Mouse (Mus musculus): ENCODE measurements around the gene Scarb2. TPM values are rescaled to one million over a fixed set of nuclear protein-coding genes. Genes with fewer than 3 reads are reported as not detected.

Gene Scarb2
- total RNA-seq, 2 experiments from 2014 or later: 19.0 to 58.0 TPM

DNA sequence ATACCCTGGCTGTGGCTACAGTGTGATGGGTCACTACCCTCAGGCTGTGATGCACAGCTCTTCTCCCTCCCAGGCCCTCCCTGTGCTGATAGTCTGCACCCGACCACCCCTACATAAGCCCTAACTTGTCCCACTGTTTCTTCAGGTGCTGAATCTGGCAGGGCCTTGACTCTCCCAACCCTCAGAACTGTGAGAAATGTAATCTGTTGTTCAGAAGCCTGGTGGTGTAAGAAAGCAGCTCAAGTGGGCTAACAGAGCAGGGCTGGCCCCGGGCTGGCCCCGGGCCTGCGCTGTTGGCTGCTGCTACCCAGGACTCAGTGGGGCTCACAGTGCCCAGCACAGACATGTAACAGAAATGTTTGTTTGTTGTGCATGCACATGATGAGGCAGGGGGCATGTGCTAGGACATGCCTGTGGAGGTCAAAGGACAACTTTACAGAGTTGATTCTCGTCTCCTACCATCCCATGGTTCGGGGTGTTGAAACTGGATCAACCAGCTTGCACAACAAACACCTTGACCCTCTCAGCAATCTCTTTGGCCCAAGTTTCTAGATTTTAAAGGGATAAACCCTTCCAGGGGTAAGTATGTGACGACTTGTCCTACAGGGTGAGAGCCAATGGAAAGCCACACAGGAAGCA, 10.7 kb downstream of the Scarb2 start:
- no peak for ATAC-seq (replicated peaks; ENCODE audit: low FRiP score, low TSS enrichment, poor library complexity, severe bottlenecking)

DNA sequence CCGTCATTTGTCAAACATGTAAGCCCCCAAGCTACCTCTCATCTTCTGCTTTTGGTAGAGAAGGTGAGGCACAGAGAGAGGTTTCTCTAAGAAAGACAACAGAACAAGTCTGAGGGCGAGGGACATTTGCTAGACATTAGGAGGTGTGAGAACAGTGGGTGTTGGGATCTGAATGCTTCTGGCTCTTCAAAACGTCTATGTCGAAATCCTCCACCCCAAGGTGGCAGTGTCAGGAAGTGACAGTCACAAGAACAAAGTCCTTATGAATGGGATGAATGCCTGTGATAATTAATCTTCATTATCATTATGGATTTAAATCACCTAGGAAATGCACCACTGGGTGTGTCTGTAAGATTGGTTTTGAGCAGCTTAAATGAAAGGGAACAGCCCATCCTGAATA, 11.3 kb downstream of the Scarb2 start:
- no peak for ATAC-seq (replicated peaks; ENCODE audit: low FRiP score, low TSS enrichment, poor library complexity, severe bottlenecking)

DNA sequence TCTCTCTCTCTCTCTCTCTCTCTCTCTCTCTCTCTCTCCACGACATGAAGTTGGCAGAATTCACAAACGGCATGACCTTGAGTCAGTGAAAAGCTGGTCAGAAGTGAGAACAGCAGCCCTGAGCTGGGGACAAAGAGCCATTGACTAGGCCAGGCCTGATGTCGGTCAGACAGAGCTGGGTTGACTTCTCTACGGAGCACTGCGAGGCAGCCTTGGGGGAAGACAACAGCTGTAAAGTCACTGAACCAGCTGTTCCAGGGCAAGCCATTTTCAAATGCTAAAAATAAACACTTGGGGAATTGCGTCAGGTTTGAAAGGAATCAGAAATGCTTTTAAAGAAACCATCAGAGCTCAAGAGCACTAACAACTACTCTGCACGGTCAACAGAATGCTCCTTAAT, 13.2 kb downstream of the Scarb2 start:
- ATAC-seq (replicated peaks; ENCODE audit: low FRiP score, low TSS enrichment, poor library complexity, severe bottlenecking): no peak

DNA sequence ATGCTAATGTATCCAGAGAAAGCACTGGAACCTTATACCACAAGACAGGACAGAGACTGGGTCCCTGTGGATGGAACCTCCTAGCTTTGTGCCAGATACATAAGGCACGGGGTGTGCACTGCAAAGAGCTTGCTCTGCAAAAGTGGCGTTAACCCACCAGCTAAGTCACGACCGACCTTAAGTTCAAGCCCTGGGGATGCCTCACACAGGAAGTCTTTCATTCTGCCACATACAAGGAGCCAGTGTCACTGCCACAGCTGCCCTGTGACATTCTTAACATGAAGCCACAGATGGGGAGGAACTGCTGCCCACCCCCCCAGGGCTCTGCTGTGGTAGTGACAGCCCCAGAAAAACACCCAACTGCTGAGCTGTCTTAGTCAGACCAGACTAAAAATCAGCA, 15.9 kb downstream of the Scarb2 start:
- peak; percentile 38 for ATAC-seq (replicated peaks; ENCODE audit: low FRiP score, low TSS enrichment, poor library complexity, severe bottlenecking)

DNA sequence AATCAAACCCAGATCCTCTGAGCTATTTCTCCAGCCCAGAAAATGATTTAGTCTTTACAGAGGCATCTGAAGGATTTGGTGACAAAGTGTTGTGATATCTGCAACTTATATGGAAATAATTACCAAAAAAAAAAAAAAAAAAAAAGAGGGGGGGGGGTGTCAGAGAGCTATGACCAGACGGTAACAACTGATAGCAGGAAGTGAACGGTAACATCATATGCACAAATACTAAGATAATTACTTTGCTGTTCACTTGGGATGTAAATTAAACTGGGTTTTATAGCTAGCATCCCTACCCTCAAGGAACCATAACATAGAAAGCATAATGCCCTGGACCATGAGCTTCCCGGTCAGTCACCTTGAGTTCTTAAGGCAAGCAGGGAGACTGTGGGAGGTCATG, 16.3 kb downstream of the Scarb2 start:
- ATAC-seq (replicated peaks; ENCODE audit: low FRiP score, low TSS enrichment, poor library complexity, severe bottlenecking): peak; percentile 24; the same call in 1 of the 2 replicates

DNA sequence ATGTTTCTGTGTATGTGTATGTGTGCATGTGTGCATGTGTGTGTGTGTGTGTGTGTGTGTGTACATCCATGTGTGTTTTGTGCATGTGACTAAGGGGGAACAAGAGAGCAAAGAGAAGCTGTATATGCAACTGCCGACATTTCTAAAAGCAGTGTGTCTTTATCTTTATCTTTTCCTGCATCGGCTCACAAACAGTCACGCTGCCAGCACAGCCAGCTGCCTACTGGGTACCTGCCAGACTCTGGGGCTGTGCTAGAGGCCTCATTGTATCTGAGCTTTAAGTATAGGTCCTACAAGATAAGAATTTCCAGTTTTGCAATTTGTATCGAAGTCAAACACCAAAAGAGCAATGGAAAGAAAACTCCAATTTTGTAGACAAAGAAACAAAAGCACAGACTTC, 17.1 kb downstream of the Scarb2 start:
- peak; percentile 78 for ATAC-seq (replicated peaks; ENCODE audit: low FRiP score, low TSS enrichment, poor library complexity, severe bottlenecking)

DNA sequence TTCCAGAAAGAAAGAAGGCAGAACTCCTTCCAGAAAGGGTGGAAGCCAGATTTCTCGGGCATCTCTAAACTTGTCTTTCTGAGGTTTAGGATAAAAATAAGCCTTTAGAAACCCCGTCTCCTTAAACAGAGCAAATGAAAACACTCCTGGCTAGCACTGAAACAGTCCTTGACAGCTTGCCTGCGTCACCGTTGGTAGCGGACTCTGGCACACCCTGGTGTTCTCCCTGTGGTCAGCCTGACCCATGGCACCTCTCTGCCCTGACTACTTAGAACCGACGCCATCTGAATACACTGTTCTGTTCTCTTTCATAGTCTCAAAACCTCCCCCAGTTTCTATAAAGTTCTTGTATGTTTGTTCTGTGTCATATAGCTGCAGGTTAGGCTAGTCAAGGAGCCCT, 17.7 kb downstream of the Scarb2 start:
- no peak; the same call in 1 of the 2 replicates for ATAC-seq (replicated peaks; ENCODE audit: low FRiP score, low TSS enrichment, poor library complexity, severe bottlenecking)

DNA sequence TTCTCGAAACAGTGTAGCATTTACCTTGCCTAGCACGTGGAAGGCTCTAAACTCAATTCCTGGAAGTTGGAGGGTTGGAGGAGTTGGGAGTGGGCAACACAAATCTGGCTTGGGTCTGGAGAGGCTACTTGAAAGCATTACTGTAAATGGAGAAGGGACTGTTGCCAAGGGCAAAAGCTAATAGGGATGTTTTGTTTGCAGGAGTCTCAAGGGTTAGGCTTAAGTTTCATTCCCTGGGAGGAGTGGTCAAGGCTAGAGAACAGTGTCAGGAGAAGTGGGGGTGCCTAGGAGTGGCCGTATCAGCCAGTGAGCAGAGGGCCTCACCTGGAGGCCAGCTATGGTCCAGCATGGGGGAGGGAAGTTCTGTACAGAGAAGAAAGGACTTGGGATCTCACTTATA, 18.2 kb downstream of the Scarb2 start:
- no peak for ATAC-seq (replicated peaks; ENCODE audit: low FRiP score, low TSS enrichment, poor library complexity, severe bottlenecking)

DNA sequence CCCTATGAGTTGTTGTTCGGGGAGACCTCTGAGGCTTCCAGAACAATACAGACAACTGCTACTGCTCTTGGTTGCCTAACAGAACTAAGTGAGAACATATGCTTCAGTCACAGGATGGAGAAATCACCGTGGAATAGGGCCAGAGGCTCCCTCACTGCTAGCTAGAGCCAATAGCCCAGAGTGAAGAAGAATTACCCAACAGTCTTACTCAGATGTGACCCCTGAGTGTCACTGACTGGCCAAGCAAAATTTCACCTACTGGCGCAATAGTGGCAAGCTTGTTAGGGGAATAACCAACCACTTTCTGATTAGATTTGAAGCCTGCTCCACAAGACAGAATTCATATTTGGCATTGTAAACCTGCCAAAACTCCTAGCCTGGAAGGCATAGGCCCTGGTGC, 19.9 kb downstream of the Scarb2 start:
- ATAC-seq (replicated peaks; ENCODE audit: low FRiP score, low TSS enrichment, poor library complexity, severe bottlenecking): no peak

DNA sequence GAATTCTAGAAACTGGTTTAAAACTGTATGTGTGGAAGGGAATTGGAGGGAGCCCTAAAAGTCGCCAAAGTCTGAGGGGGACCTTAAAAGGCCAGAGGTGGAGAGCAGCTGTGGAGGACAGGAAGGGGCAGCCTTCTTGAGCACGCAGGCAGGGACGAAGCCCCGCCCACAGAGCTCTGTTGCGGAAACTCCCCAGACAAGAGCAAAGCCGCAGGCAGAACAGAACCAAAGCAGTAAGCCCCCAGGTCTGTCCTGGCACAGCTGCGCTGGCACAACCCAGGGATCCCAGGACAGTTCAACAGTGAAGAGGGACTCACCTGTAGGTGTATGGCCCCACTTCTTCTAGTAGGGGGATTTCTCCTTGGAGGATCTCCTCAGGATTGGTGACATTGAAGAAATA, 21.8 kb downstream of the Scarb2 start:
- ATAC-seq (replicated peaks; ENCODE audit: low FRiP score, low TSS enrichment, poor library complexity, severe bottlenecking): peak; percentile 56; the same call in 1 of the 2 replicates

DNA sequence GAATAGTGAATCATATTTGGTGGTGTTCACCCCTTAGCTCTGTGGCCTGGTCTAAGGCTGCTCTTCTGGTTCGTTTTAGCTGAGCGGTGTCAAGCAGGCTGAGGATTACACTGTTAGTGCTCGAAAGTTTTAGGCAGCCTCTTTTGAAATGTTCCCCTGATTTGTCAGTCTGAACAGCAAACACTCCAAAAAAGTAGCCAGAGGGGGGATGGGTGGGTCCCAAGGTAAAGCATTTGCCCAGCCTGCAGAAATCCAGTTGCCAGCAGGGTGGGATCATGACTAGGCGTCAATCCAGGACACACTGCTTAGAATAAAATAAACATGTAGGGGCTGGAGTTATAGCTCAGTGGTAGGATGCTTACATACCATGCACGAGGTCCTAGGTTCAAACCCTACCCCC, 33.8 kb downstream of the Scarb2 start:
- no peak for ATAC-seq (replicated peaks; ENCODE audit: low FRiP score, low TSS enrichment, poor library complexity, severe bottlenecking)

DNA sequence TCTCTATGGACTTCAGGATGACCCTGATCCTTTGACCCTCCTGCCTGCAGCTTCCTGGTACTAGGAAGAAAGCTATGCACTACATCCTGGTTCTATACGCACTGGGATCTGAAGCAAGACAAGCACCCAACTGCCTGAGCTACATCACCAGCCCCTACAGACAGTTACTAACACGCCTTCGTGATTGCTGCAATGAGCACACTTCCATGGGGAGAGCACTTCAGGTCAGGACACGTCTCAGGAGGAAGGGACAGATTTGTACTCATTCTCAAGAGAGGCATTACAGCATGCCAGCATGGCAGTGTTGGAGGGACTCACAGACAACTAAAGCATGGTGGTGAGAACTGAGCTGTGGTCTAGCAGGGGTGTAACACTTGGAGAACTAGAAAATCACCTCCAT, 35.1 kb downstream of the Scarb2 start:
- no peak for ATAC-seq (replicated peaks; ENCODE audit: low FRiP score, low TSS enrichment, poor library complexity, severe bottlenecking)

DNA sequence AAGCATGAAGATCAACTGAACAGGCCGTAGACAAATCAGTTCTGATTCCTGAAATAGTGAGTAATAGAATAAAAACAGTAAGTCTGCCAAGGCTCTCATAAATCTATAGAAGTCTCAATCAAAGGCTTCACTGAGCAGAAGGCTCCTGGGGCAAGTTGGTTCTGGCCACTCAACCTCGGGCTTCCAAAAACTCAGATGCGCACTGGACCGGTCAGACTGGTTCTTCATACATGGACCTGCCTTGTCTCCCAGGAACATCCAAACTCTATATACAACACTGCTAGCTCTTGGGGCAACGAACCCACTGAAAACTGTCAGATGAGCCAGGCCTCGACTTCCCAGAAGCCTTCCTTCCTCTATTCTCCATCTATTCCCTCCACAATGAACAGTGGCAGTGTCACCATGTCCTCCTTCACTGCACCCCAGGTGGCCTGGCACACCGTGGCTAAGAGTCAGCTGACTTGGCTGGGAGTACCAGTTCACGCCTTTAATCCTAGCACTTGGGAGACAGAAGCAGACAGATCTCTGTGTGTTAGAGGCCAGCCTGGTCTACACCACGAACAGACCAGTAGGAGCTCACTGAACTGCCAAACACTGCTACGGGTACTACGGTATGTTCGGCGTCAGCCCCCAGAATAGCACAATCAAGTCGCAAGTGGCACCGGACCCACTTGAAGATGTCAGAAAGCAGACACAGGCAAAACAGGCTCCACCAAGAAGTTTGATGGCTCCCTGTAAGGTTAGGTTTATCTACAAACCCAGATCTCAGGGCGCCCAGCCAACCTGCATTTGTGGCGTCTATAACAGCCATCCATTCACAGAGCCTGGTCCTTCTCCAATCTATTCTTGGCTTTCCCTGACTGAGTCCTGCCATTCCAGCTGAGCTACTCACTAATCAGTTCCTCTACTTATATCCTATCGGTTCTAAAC, 37.2 kb downstream of the Scarb2 start:
- ATAC-seq (replicated peaks; ENCODE audit: low FRiP score, low TSS enrichment, poor library complexity, severe bottlenecking): peak; percentile 71

DNA sequence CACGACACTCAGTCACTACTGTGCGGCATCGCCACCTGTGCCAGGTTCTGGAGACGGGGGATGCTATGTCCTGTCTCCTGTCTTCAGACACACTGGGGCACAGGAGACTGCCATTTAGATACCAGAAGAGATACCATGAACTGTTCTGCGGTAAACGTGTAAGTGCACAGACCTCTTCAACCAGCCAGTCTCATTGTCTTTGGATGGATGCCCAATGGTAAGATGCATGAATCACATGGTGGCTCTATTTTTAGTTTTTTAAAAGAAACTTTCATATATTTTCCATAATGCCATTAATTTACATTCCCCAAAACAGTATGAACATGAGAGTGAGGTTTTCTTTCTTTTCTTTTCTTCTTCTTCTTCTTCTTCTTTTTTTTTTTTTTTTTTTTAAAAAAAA, 38.4 kb downstream of the Scarb2 start:
- 0 out of 2 replicates have a peak, but pooled peaks have one; percentile 27 for ATAC-seq (replicated peaks; ENCODE audit: low FRiP score, low TSS enrichment, poor library complexity, severe bottlenecking)

DNA sequence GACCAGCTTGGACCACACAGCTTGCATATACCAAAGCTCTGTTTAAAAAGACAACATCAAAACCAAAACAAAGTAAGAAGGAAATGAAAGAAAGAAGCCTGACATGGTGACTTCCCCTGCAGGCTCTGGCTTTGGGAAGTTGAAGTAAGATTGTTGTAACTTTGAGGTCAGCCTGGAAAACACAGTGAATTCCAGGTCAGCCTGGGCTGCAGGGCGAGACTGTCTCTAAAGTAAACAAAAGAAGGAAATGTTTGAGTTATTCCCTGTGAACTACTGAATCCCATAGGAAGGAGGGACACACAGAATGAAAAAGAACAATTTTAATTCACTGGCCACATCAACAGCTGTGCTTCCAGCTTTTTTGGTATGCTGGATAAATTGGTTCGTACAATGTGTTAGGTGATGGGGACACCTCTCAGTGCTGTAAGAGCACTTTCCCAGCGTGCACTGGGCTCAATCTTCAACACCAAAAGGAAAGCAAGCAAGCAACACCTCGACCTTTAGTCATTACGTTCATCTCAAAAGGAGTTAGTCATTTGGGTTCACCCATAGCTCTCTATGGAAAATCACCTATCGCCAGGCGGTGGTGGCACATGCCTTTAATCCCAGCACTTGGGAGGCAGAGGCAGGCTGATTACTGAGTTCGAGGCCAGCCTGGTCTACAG, 39.4 kb downstream of the Scarb2 start:
- ATAC-seq (replicated peaks; ENCODE audit: low FRiP score, low TSS enrichment, poor library complexity, severe bottlenecking): no peak

DNA sequence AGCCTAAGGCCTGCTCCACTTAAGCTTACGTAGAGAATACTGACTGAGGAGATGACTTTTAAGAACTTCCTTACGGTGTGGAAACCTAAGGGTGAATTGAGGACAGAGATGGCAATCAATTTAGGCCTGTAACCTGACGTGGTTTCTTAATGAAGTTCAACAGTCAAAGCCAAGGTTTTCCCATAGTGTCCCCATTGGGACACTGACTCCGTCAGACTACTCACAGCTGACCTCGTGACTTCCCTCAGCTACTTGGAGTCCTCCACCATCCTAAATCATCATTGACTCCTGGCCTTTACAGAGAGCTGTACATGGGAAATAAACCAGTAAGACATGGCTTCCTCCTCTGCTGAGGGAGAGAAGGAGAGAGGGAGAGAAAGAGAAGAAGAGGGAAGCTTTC, 41.1 kb downstream of the Scarb2 start:
- no peak for ATAC-seq (replicated peaks; ENCODE audit: low FRiP score, low TSS enrichment, poor library complexity, severe bottlenecking)

DNA sequence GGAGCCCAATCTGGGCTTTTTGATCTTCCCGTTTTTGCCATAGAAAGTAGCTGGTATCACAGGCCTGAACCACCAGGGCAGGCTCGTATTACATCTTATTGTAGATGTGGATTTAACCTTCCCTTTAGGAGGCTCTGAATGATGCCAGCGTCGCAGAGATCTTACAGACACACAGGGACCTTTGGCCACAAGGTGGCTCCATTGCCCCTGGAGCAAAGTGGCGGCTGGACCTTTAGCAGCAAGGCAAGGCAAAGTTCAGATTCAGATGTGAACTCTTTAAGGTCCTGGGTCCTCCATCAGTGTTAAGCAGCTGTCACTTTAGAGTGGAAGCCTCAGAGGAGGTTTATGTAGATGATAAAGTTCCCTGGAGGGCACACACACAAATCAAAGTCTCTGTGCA, 45.3 kb downstream of the Scarb2 start:
- peak; percentile 49; the same call in 1 of the 2 replicates for ATAC-seq (replicated peaks; ENCODE audit: low FRiP score, low TSS enrichment, poor library complexity, severe bottlenecking)

DNA sequence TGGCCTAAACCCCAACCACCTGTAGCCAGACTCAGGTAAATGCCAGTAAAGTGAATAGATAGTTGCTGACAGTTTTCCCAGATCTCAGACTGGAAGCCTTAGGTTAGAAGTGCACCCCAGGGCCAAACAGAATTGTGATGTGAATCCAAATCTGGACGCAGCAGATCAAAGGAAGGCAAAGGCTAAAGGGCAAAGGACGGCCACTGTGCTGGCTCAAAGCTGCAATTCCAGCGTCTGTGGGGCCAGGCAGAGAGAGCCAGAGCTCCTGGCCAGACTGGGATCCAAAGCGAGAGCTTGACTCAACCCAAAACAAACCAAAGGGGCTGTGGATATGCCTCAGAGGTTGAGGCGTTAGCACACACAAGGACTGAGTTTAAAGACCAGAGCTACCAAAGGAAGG, 47.9 kb downstream of the Scarb2 start:
- ATAC-seq (replicated peaks; ENCODE audit: low FRiP score, low TSS enrichment, poor library complexity, severe bottlenecking): no peak

DNA sequence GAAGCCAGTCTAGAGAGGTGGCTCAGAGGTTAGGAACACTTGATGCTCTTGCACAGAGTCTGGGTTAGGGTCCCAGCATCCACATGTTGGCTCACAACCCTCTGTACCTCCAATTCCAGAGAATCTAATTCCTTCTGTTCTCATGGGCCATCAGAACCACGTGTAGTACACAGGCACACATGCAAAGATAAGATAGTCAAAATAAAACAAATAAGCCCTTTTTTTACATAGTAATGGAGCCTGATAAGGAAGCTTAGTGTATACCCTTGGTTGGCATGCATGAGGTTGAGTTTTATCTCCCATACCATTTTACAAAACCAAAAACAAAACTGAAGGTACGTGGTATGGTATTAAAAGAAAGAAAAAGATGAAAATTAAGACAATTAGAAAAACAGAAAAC, 49.2 kb downstream of the Scarb2 start:
- ATAC-seq (replicated peaks; ENCODE audit: low FRiP score, low TSS enrichment, poor library complexity, severe bottlenecking): peak; percentile 88

DNA sequence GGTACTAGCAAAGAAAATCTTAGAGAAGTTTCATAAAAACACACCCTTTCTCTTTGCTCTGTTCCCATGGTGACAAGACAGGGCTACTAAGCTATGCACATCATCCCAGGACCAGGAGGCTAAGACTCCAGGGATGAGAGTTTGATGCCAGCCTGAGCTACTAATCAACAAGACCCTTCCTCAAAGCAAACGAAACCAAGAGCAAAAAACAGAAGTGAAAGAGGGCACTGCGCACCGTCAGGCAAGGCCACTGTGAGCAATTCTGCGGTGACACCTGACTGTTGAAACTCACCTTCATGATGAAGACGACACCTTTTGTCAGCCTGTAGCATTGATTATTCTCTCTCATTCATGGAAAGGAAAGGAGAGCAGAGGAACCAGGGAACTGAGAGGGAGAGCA, 53.8 kb downstream of the Scarb2 start:
- ATAC-seq (replicated peaks; ENCODE audit: low FRiP score, low TSS enrichment, poor library complexity, severe bottlenecking): no peak

All from megakaryocyte-erythroid progenitor cell, adult 5-6 weeks (primary cell).